27 mouse cellular contexts compared by ENCODE assay signal in genomic region chr10:53432794-53433193, GRCm38 (mm10).
"Had no signal": no experiment of that assay in that cellular context is flagged by ENCODE, and none has a peak within 500 bp of the region (broad histone marks: within the 10 kb centered on the region; RNA-seq: fewer than 3 reads in every experiment).

No protein-coding gene starts in this region.

- H3K36me3 ChIP-seq: limb, embryonic 10.5 days; limb, embryonic 12.5 days; limb, embryonic 13.5 days; limb, embryonic 15.5 days; liver, embryonic 12.5 days; liver, embryonic 13.5 days; liver, embryonic 15.5 days; lung, embryonic 15.5 days; midbrain, embryonic 10.5 days; midbrain, embryonic 12.5 days; midbrain, embryonic 13.5 days; midbrain, embryonic 15.5 days had no signal

- H3K27me3 ChIP-seq: limb, embryonic 12.5 days; limb, embryonic 13.5 days; limb, embryonic 15.5 days; liver, embryonic 12.5 days; liver, embryonic 13.5 days; liver, embryonic 15.5 days; lung, embryonic 15.5 days; megakaryocyte, embryonic 14.5 days; midbrain, embryonic 12.5 days; midbrain, embryonic 13.5 days; midbrain, embryonic 15.5 days had no signal

- H3K4me3 ChIP-seq: limb, embryonic 10.5 days; limb, embryonic 12.5 days; limb, embryonic 13.5 days; limb, embryonic 15.5 days; liver, embryonic 12.5 days; liver, embryonic 13.5 days; liver, embryonic 15.5 days; lung, embryonic 15.5 days; megakaryocyte, embryonic 14.5 days; midbrain, embryonic 10.5 days; midbrain, embryonic 12.5 days; midbrain, embryonic 13.5 days; midbrain, embryonic 15.5 days; myocyte had no signal

- H3K27ac ChIP-seq: limb, embryonic 10.5 days; limb, embryonic 12.5 days; limb, embryonic 13.5 days; limb, embryonic 15.5 days; liver, embryonic 12.5 days; liver, embryonic 13.5 days; liver, embryonic 14.5 days; liver, embryonic 15.5 days; lung, embryonic 15.5 days; macrophage; midbrain, embryonic 10.5 days; midbrain, embryonic 12.5 days; midbrain, embryonic 13.5 days; midbrain, embryonic 15.5 days had no signal

- H3K9me3 ChIP-seq: limb, embryonic 10.5 days; limb, embryonic 12.5 days; limb, embryonic 13.5 days; limb, embryonic 15.5 days; liver, embryonic 12.5 days; liver, embryonic 13.5 days; liver, embryonic 15.5 days; lung, embryonic 15.5 days; megakaryocyte, embryonic 14.5 days; midbrain, embryonic 10.5 days; midbrain, embryonic 12.5 days; midbrain, embryonic 13.5 days; midbrain, embryonic 15.5 days had no signal

- DNase-seq: left cerebral cortex, postnatal 4 days; liver; liver, embryonic 13.5 days; liver, postnatal 0 days; lung, adult 18-20 months; lung, adult 2 months; lung, postnatal 10 days; lung, postnatal 14 days; lung, postnatal 36 days; lung, postnatal 4 days; midbrain, embryonic 14.5 days had no signal

- H3K9ac ChIP-seq: limb, embryonic 12.5 days; limb, embryonic 13.5 days; limb, embryonic 15.5 days; liver, embryonic 12.5 days; liver, embryonic 13.5 days; liver, embryonic 14.5 days; liver, embryonic 15.5 days; liver, postnatal 0 days; lung, embryonic 14.5 days; lung, embryonic 15.5 days; midbrain, embryonic 12.5 days; midbrain, embryonic 13.5 days; midbrain, embryonic 15.5 days had no signal
